Mouse (Mus musculus): ENCODE results near the gene Oser1.

Gene Oser1

DNA sequence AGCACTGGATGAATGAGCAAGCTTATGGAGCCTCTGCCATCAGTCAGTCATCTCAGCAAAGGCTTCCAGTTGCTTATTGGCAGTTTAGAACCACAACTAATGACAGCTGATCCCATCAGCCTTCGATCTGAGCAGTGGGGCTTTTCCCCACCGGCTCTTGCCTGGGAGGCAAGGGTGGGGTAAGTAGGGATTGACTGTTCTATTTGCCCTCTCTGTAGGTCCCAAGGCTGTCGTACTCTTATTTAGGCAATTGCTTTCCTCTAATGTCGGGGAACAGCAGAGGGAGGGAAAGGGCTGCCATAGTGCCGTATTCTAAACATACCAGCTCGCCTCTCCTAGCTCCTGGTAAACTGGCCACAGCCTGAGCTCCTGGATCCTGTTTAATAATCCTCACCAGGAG lies at the start of gene Oser1:
Oser1 (minus strand) TSS at position 101 of the 400 bp plus-strand sequence.
- WGBS, result 82% methylated on average over 6 of the region's 6 CpGs

DNA sequence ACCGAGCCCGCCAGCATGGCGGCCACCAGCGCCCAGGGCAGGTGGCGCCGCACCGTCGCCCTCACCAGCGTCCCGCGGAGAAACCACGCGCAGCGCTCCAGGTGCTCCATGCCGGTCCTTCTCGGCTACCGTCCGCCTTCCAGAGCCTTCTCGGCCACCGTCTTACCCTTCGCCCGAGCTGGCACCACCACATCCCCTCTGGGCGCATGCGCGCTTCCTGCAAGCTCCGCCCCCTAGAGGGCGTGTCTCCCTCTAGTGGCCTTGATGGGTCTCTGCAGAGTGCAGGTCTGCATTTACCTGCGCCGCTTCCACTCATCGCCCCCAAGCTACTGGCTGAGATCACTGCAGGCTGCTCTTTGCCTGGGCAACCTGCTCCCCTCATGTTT lies 48.0 kb upstream of the Oser1 start, which contains the start of gene Fitm2:
Fitm2 (minus strand) TSS at position 164 of the 386 bp plus-strand sequence.
- under 1% methylated on average over 30 of the region's 30 CpGs for WGBS

DNA sequence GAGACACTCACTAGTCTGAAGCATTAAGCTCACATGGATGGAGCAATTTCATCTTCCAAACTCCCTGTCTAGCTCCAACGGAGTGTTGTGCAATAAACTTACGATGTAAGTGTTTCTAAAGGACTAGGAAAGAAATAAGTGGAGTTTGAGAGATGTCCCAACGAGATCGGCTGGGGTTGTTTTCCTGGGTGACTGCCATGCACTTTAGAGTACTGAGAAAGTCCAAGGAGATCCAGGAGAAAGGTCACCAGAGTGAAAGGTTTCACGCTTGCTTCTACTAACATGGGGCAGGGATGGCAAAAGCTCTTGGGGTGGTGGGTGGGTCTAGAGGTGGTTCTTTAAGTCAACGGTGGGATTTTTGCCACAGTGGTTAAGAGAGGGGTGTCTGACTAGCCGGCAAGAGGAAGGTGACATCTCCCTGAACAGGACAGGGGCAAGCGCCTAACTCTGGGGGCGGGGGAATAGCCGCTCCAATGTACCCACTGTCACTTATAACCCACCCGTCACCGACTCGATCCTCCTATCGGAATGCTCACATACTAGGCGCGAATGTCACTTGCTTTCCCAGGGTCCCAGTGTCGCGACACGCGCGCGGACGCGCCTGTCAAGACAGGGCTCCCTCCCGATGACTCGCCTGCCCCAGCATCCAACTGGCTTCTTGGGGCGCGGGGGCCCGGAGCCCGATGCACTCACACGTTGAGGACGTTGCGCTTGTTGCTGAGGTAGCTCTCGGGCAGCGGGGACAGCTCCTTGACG lies 47.4 kb upstream of the Oser1 start:
- WGBS, result 3% methylated on average over 36 of the region's 36 CpGs

DNA sequence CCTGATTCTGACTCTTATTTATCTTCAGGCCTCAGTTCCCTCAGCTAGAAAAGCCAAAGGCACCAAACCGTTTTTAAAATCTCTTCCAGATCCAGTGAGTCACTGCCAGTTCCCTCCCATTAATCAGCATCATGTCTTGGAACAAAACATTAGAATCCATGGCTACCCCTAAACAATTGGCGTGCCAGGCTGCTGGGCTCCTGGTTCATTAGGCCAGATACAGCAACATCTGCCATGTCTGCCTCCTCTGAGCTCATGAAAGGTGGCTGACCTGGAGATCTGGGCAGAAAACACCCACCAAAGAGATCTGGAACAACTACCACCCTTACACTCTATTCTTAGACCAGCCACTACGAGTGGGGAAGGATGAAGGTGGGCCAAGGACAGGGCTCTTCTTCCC lies 46.6 kb upstream of the Oser1 start:
- 39% methylated on average over 3 of the region's 3 CpGs for WGBS

DNA sequence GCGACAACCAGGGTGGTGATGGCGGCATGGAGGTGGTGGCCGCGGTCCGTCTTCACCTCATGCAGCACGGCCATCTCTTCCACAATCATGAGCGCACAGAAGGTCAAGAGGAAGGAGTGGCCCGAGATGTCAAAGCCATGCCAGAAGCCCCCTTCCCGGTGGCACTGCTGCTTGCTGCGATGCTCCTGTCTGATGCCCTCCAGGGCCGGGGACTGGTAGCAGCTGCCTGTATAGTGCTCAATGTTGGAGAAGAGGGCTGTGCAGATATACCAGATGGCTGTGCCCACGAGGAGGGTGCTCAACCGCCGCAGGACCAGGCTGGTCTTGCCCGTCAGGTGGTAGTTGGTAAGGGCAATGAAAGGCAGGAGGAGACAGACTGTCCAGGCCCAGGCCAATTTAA lies 45.2 kb upstream of the Oser1 start:
- WGBS, result 95% methylated on average over 15 of the region's 15 CpGs

DNA sequence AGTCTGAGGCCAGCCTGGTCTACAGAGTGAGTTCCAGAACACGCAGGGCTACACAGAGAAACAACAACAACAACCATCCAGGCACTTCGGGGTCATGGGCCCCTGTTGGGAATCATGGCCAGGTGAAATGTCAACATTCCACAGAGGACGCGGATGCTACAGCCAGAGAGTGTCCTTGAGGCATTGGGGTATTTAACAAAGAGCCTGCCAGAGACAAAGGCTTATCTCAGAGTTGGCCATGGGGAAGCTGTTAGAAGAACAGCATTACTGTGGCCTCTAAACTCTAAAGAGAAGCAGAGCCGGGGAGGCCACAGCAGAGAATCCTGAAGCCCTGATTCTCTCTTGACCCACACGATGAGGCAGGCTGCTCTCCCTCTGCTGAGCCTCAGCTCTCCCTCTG lies 44.4 kb upstream of the Oser1 start:
- WGBS, result 91% methylated on average over 6 of the region's 6 CpGs

DNA sequence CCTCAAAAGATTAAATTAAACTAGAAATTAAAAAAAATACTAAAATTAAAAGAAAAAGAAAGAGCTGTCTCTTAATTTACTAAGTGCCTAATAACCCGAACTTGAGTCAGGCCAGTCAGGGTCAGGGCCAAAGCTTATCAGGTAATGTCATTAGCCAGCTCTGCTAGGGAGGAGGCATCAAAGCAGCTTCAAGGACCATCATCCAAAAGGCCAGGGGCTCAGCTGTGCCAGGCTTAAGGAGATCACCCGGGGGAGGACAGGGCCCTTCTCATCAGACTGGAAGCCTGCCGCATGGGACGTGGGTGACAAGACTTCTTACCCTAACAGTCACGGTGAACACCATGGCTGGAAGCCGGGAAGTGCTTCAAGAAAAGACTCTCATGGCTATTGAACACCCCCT lies 43.1 kb upstream of the Oser1 start:
- 95% methylated on average over 6 of the region's 6 CpGs for WGBS

DNA sequence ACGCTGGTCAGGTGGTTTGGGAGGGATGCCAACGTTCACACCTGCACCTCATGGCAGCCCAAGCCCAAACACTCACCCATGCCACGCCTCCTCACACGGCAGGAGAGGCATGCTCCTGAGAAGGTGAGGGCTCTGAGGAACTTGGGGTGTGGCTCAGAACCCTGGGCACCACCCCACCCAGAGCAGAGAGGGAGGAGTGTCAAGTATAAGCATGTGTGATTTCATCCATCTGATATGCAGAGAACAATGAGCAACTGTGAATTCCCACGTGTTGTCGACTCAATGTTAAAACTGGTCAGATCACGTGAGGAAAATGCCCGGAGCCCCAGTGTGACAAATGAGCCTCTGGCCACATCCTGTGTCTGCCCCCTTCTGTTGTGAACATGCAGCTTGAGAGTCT lies 42.3 kb upstream of the Oser1 start:
- 76% methylated on average over 8 of the region's 8 CpGs for WGBS

DNA sequence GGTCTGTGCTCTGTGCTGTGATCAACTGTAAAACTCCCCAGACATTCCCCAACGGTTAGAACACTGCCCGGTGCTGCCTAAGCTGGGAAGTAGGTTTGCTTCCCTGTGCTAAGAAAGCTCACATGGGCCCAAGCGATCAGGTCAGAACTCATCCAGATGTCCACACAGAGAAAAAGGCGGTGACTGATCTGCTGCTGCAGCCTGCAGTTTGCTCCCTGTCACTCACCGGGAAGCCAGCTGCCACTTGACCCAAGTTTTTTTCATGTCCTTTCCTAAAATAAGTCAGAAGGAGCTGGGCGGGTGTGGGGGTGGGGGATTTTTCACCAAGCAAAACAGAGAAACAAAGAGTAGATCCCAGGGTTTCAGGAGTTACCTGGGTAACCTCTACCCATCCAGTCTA lies 40.1 kb upstream of the Oser1 start:
- 75% methylated on average over 6 of the region's 6 CpGs for WGBS

DNA sequence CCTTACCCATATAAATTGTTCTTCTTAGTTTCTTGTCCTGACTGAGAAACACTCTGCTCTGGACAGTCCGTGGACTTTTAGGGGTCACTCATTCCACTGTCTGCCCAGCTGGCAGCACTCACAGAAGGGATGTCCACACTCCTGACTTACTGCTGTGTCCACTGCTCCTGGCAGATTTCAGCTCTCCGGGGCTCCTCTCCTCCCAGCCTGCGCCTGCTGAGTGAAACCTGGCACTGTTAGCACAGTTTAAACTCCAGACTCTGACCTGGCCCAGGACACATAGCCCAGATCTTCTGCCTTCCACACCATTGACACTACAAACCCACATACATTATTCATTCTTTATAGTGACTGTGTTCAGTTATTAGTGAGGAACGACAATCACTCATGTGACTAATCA lies 39.5 kb upstream of the Oser1 start:
- 75% methylated on average over 4 of the region's 4 CpGs for WGBS

DNA sequence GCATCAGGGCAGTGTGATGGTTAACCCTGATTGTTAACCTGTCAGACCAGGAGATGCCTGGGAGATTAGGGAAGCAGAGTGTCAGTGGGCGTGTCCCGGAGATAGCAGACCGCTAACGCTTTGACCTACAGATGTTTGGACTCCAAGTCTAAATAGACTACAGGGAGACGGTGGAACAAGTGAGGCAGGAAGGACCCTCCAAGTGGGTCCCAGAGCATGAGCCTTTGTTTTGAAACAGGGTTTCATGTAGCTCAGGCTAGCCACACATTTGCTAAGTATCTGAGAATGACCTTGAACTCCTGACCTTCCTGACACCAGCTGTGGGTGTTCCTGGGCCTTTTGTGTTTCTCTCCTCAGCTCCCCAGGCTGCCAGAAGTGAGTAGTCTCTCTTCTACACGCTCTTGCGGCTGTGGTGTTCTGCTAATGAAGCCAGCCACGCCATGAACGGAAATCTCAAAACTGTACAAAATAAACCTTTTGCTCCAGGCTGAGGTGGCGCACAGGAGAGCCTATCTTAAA lies 38.8 kb upstream of the Oser1 start:
- WGBS, result 81% methylated on average over 10 of the region's 10 CpGs

DNA sequence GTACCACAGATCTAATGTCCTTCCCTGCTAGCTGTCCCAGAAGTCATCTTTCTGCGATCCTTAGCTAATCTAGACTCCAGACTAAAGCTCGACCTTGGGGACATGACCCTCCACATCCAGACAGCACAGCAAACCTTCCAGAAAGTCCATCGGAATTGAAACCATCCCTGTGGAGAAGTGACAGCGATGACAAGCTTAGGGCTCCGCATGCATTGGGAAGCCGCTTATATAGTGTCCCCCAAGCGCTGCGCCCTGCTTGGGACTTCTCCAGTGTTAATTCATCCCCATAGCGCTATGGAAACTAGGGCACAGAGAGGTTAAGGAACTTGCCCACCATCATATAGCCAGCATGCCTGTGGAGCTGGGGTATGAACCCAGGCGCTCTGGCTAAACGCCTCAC lies 38.3 kb upstream of the Oser1 start:
- 86% methylated on average over 11 of the region's 11 CpGs for WGBS

DNA sequence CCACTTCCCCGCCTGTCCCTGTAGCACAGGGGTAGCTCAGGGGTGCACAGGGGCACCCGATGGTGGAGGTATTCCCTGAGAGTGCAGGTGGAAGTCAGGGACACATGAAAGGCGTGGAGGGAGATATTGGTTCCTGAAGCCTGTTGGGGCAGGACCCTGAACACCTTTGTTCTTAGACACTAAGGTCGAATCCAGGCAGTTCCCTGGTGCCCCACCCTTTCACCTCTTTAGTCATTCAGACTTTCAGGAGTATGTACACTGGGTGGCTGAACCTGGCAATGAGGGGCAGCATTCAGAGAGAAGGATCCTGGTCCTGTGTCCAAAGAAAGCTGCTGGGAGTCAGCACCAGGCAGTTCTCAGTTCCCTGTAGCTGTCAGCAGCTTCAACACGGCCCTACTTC lies 37.9 kb upstream of the Oser1 start:
- WGBS, result 93% methylated on average over 5 of the region's 5 CpGs

DNA sequence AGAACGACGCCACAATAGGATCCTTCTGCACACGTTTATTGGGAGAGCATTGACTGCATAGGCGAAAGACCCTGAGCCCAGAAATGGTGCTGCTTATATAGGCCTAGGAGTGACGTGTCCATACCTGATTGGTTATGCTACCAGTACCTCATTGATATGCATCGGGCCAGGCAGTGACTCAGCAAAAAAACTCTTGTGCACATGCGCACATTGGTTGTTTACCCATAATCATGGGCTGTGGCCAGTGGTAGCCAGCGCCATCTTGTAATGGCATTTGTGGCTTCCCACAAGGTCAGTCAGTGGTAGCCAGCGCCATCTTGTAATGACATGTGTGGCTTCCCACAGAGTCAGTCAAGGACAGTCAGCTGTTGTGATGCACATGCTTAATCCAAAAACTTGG lies 36.8 kb upstream of the Oser1 start:
- 95% methylated on average over 9 of the region's 9 CpGs for WGBS

DNA sequence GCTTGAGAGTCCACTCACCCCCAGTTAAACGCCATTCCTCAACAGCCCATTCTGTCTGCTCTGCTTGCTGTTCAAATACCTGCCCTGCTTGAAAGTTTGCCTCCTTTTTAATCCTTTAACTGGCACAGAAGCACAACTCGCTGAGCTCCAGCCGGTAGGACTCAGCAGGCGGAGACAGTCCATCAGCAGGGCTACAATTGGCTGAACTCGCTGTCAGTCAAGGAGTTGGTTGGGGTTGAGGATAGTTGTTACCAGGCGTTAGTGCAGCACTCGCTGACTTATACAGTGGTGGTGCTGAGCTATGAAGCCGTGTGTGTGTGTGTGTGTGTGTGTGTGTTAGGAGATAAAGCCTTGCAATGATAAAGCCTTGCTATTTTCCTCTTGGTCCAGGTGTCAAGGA lies 36.1 kb upstream of the Oser1 start:
- WGBS, result 91% methylated on average over 8 of the region's 8 CpGs

DNA sequence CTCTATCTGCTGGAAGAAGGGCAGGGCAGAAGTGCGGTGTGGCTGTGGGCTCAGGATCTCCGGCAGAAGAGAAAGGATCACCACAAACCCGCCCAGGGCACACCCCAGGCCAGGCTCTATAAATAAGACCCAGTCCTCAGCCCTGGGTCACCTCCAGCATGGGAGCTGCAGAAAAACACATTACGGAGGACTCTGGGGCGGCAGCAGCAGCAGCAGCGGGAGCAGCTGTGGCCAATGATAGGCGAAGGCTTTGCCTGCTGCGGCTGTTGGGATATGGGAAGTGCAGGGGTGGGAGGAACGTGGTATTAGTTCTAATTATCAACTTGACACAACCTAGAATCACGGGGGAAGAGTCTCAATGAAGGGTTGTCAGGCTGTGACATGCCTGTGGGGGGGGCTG lies 34.9 kb upstream of the Oser1 start:
- 39% methylated on average over 10 of the region's 10 CpGs for WGBS

DNA sequence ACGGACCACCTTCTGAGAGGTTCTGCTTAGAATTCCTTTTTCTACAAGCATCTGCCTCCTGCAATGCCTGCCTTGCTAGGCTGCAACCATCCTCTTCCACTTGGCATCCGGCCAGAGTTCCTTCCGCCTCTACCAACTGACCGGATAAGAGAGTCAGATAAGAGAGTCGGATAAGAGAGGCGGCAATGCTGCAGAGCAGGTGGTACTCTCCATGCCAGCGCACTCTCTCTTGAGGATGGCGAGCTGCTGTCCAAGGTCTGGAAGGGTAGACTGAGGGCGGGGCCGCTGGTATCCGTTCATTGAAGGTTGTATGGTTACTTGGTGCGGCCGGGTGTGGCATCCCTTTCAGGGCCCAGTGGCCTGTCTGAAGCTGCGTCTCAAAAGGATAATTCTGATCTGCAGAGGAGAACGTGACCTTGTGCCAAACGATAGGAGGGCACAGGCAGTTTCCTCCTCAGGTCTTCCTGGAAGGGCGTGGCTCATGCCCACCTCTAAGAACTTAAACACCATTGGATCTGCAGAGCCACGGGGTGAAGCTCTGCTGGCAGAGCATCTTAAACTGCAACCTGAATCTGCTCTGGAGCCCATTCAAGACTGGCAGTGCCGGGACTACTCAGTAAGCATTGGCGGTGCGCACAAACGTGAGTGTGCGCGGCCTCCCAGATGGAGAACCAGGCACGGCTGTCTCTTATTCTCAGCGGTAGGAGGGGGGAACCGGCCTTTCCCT lies 34.2 kb upstream of the Oser1 start:
- 46% methylated on average over 27 of the region's 27 CpGs for WGBS

DNA sequence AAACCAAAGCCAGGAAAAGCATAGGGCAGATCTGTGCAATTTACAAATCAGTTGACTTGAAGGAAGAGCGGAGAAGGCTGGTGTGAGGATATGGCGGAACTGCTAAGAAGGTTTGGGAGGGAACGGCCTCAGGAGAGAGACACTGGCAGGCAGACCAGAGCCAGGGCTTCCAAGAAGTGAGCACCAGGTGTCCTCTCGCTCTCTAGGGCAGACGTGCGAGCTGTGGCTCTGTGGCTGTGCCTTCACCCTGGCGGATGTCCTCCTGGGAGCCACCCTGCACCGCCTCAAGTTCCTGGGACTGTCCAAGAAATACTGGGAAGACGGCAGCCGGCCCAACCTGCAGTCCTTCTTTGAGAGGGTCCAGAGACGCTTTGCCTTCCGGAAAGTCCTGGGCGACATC lies 28.9 kb upstream of the Oser1 start:
- WGBS, result 92% methylated on average over 13 of the region's 13 CpGs

DNA sequence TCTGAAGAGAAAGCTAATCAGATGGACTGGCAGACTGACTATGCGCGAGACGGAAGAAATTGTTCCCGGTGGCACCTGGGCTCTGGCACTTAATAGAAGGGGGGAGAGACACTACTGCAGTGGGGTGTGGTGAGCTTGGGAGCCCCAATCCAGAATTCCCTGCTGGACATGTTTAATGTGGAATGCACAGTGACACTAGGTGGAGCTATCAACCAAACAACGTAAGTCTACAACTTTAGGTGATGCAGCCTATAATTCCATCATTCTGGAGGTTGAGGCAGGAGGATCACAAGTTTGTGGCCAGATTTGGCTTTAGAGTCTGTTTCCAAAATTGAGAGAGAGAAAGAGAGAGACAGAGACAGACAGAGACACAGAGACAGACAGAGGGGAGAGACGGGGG lies 28.2 kb upstream of the Oser1 start:
- WGBS, result 83% methylated on average over 6 of the region's 6 CpGs

DNA sequence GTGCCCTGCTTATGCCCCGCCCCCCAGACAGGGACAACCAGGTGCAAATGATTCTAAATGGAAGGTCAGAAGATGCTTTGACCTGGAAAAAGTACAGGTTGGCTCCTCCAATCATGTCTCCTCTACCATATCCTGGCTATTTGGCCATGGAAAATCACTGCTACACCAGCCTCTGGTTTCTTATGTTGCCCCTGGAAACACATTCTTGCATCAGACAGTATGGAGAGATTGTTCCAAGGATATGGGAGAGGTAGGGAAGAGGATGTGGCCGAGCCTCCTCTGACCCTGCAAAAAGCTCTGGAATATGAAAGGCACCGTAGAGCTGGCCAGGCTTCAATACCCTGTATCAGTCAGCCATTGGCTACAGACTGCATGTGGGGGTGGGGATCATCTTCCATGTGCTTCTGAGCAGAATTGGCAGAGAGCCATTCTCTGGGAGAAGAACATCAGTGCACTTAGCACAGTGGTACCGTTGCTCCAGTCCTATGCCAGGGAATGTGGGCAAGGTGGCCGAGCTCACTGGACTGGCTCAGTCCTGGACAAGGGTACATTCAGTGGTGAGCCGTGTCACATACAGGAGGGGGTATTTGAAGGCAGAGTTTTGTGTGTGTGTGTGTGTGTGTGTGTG lies 26.3 kb upstream of the Oser1 start:
- WGBS, result 37% methylated on average over 6 of the region's 6 CpGs

DNA sequence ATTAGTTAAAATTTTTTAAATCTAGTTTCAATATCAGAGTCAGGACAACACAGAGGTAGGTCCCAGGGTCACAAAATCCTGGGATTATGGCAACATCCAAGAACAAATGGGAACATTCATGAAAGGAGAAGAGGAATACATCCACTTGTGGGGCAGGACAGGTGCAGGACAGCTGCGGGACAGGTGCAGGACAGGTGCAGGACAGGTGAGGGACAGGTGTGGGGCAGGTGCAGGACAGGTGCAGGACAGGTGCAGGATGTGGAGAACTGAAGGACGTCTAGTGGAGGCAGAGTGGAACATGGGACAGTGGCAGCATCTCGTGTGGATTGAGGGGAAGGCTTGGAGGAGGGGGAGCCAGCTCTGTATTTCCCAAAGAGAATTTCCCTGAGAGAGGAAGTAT lies 24.8 kb upstream of the Oser1 start:
- 68% methylated on average over 3 of the region's 3 CpGs for WGBS

DNA sequence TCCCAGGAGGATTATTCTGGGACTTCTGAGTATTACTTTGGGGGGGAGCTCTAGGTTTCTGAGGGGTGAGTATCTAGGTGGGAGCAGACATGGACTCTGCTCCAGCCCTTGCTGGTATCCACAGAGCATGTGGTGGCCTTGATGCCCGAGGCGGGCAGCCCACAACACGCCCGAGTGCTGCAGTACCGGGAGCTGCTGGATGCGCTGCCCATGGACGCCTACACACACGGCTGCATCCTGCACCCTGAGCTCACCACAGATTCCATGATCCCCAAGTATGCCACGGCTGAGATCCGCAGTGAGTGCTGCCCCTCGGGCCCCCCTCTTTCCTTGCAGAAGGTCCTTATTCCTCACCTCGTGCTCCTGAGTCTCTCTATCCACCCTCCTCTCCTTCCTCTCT lies 22.9 kb upstream of the Oser1 start:
- 60% methylated on average over 12 of the region's 12 CpGs for WGBS

DNA sequence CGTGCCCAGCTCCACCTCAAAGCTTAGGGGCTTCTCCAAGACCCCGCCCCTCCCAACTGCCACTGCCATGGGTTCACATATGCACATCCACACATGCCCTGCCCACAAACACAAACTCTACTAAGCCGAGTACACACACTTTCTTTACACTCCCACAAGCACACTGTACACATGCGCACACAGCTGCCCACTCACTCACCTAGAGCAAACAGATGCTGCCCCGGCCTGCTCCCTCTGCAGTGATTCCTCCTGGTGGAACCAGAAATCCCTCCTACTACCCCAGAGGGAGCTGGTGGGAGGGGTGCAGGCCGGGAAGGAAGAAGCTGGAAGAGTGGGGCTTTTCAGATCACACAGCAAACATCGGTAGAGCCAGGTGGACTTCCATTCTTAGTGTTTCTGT lies 19.5 kb upstream of the Oser1 start:
- 48% methylated on average over 7 of the region's 7 CpGs for WGBS

Measured in cerebral cortex, adult 2 months (tissue).